Comparison of ENCODE assay signal across 7 mouse cellular contexts in genomic region chr4:126262119-126262807, GRCm38 (mm10). TPM values are rescaled to one million over a fixed set of nuclear protein-coding genes. Genes with fewer than 3 reads are reported as not detected.
DNase-seq lines count a peak whose midpoint lies in the region; ATAC-seq lines count a peak whose summit lies in the region.

Gene Trappc3 (plus strand): TSS chr4:126262325.

- H3K9me3 ChIP-seq in intestine, embryonic 16.5 days (ENCODE audit: control insufficient read depth, low read length), result no peaks in the 10 kb centered on the region
- no peaks in the 10 kb centered on the region for H3K9me3 ChIP-seq in midbrain, embryonic 11.5 days (ENCODE audit: control insufficient read depth, low read length)

- no peaks in the 10 kb centered on the region for H3K36me3 ChIP-seq in intestine, embryonic 16.5 days (ENCODE audit: control insufficient read depth, insufficient read depth, low read length)
- H3K36me3 ChIP-seq in midbrain, embryonic 11.5 days (ENCODE audit: control insufficient read depth, insufficient read depth, low read length), result no peaks in the 10 kb centered on the region

- intact Hi-C loops in left cerebral cortex, postnatal 36 days (cut with DNase I), result loop anchor here (1.0 kb wide), 1 partner anchor 35 kb away; no protein-coding TSS in a partner anchor

- peak within 1 kb of the TSS; percentile 83 for H3K4me2 ChIP-seq in intestine, embryonic 16.5 days (ENCODE audit: low read depth, low read length)
- H3K4me2 ChIP-seq in midbrain, embryonic 11.5 days, result peak within 1 kb of the TSS; percentile 83

- no peaks in the 10 kb centered on the region for H3K27me3 ChIP-seq in intestine, embryonic 16.5 days (replicated peaks; ENCODE audit: control insufficient read depth, insufficient read depth, low read length)
- H3K27me3 ChIP-seq in midbrain, embryonic 11.5 days (ENCODE audit: control insufficient read depth, insufficient read depth, low read length), result no peaks in the 10 kb centered on the region

- peak within 1 kb of the TSS; percentile 88 for H3K9ac ChIP-seq in intestine, embryonic 16.5 days (ENCODE audit: low read depth, low read length)
- H3K9ac ChIP-seq in midbrain, embryonic 11.5 days (ENCODE audit: low read length), result peak within 1 kb of the TSS; percentile 82

- H3K27ac ChIP-seq in intestine, embryonic 16.5 days (ENCODE audit: low read length), result peak within 1 kb of the TSS; percentile 34
- H3K27ac ChIP-seq in midbrain, embryonic 11.5 days (ENCODE audit: low read depth, low read length), result peak within 1 kb of the TSS; percentile 27

- WGBS in intestine, embryonic 16.5 days, result under 1% methylated on average over 46 of the region's 46 CpGs
- under 1% methylated on average over 46 of the region's 46 CpGs for WGBS in midbrain, embryonic 11.5 days

- peaks cover 41% of the 10 kb centered on the region for H3K4me1 ChIP-seq in intestine, embryonic 16.5 days (ENCODE audit: control insufficient read depth, insufficient read depth, low read length)
- H3K4me1 ChIP-seq in midbrain, embryonic 11.5 days (ENCODE audit: control insufficient read depth, insufficient read depth, low read length), result peaks cover 37% of the 10 kb centered on the region

- peak; percentile 94 for ATAC-seq in intestine, embryonic 16.5 days
- peak; percentile 94 for ATAC-seq in midbrain, embryonic 11.5 days (ENCODE audit: low FRiP score)

- peak within 1 kb of the TSS; percentile 84 for H3K4me3 ChIP-seq in intestine, embryonic 16.5 days (ENCODE audit: low read length)
- H3K4me3 ChIP-seq in midbrain, embryonic 11.5 days (ENCODE audit: low read depth, low read length), result peak within 1 kb of the TSS; percentile 76

- peak; percentile 99 for DNase-seq in adrenal gland, adult 8-10 months
- peak; percentile 98 for DNase-seq in embryo, embryonic 9.5 days (ENCODE audit: extremely low spot score)
- DNase-seq in gastrocnemius, postnatal 4 days (ENCODE audit: low spot score in 2 of 2), result peak; percentile 97 to 100
- peak; percentile 99 to 100 for DNase-seq in left cerebral cortex, postnatal 36 days (ENCODE audit: low spot score in 2 of 2)
- peak; percentile 100 for DNase-seq in midbrain, embryonic 11.5 days (ENCODE audit: low spot score, missing footprints)
- peak; percentile 99 for DNase-seq in skeletal muscle tissue, adult 2 months (ENCODE audit: low read depth, low spot score)

RNA-seq across cellular contexts. Expression of gene Trappc3, which starts in this region (rescaled TPM):
- total RNA-seq in adrenal gland, adult 8-10 months (2022), result 100 to 1,000 TPM in 1 of 4 experiments, 10 to 100 TPM in 3; 94.1 to 101 (median 96.2) TPM
- total RNA-seq in gastrocnemius, postnatal 4 days (2021), result 10 to 100 TPM; 36.6 to 37.3 TPM
- 105 and 107 TPM in 2 replicates for polyA plus RNA-seq in intestine, embryonic 16.5 days (2015; fragmentation: Nextera tagmentation; extraction: Ambion mirVana)
- total RNA-seq in left cerebral cortex, postnatal 36 days (2021), result 10 to 100 TPM; 75.7 to 90.0 TPM
- 37.1 and 38.9 TPM in 2 replicates for polyA plus RNA-seq in midbrain, embryonic 11.5 days (2014; fragmentation: Nextera tagmentation; extraction: Ambion mirVana)

Comparison
In these comparisons a context has a peak if more than half of its experiments do, and no peak if none do; other contexts are left out.
1. Peak in every context shown above with its lines: DNase-seq, ATAC-seq, H3K4me3 ChIP-seq and H3K27ac ChIP-seq.